Mouse (Mus musculus): ENCODE measurements around the gene Hist1h1e.

DNA sequence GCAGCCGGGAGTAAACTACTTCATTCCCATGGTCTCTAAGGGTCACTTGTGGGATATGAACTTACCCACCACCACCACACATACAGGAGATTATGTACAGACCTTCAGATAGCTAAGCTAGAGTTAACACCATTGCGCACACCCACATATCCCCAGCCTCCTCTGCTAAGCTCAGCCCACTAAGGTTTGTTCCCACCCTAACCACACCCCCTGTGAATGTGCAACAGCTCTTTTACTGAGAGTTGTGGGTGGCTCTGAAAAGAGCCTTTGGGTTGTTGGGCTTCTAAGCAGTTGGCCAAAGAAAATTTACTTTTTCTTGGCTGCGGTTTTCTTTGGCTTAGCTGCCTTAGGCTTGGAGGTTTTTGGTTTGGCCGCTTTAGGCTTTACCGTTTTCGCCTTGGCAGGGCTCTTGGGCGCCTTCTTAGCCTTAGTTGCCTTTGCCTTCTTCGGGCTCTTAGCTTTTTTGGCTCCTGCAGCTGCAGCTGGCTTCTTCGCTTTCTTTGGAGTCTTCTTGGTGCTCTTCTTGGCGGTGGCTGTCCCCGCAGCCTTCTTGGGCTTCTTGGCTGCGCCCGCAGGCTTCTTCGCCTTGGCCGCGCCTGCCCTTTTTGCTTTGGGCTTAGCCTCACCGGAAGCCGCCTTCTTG lies 705 bp downstream of the Hist1h1e start:
- TF ChIP-seq CTCF (IDR thresholded peaks at IDR 0.05; ENCODE audit: extremely low read depth, insufficient read depth, low read length) (no peak), POLR2A (IDR thresholded peaks at IDR 0.05; ENCODE audit: extremely low read depth, insufficient read depth, low read length) (no peak)
